Mouse (Mus musculus): Measurements from ENCODE around the gene Svs2. TPM values are rescaled to one million over a fixed set of nuclear protein-coding genes. Genes with fewer than 3 reads are reported as not detected.

The Svs2 gene
- polyA plus RNA-seq, 1 experiment from 2014 or later: not detected

DNA sequence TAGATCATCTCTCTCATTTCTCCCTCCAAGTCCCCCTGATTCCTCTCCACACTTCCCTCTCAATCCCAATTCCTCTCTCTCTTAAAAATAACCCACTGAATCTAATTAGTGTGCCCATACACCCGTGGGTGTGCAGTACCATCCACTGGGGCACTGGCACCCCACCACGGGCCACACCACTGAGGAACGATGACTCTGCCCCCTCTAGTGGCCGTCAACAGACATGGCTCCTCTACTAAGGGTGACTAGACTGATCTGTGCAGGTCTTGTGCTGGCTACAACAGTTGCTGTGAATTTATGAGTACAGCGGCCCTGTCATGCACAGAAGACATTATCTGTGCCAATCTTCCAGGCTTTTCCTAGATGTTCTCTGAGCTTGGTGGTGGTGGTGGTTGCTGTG is 49.5 kb downstream of the Svs2 start:
- 32% methylated on average over 5 of the region's 5 CpGs for WGBS
- ATAC-seq (ENCODE audit: low FRiP score, low TSS enrichment): no peak

More for the DNA sequence above, 49.5 kb downstream of the Svs2 start:
- Histone ChIP-seq H3K4me1 (ENCODE audit: control insufficient read depth, insufficient read depth, low read length) (no peaks in the 10 kb centered on the region), H3K4me3 (replicated peaks; ENCODE audit: low read depth, low read length) (no peak overlapping the region), H3K36me3 (ENCODE audit: control insufficient read depth, insufficient read depth, low read length) (no peaks in the 10 kb centered on the region), H3K9ac (replicated peaks; ENCODE audit: low read length) (no peak overlapping the region), H3K4me2 (ENCODE audit: low read length) (no peak overlapping the region), H3K27me3 (ENCODE audit: control insufficient read depth, insufficient read depth, low read length) (no peaks in the 10 kb centered on the region), H3K27ac (replicated peaks; ENCODE audit: low read depth, low read length) (no peak overlapping the region), H3K9me3 (ENCODE audit: control insufficient read depth, low read length) (no peaks in the 10 kb centered on the region)
- DNase-seq: peak; percentile 27

Other genes with a start within 250 kb of the Svs2 start
- gene Ywhab, start 243.5 kb downstream of the Svs2 start, polyA plus RNA-seq (2014; fragmentation: Nextera tagmentation; extraction: Ambion mirVana): 394 and 437 TPM in 2 replicates
- 0.92 and 1.6 TPM in 2 replicates for gene Pabpc1l, start 213.0 kb downstream of the Svs2 start, polyA plus RNA-seq (2014; fragmentation: Nextera tagmentation; extraction: Ambion mirVana)
- 26.3 and 35.0 TPM in 2 replicates for gene Stk4, start 168.1 kb downstream of the Svs2 start, polyA plus RNA-seq (2014; fragmentation: Nextera tagmentation; extraction: Ambion mirVana)
- gene Tomm34, start 167.3 kb downstream of the Svs2 start, polyA plus RNA-seq (2014; fragmentation: Nextera tagmentation; extraction: Ambion mirVana): 46.3 and 50.3 TPM in 2 replicates
- gene Kcns1, start 67.4 kb downstream of the Svs2 start, polyA plus RNA-seq (2014; fragmentation: Nextera tagmentation; extraction: Ambion mirVana): 0.62 and 2.1 TPM in 2 replicates
- not detected in 2 replicates for gene Wfdc5, start 55.7 kb downstream of the Svs2 start, polyA plus RNA-seq (2014; fragmentation: Nextera tagmentation; extraction: Ambion mirVana)
- not detected in 2 replicates for gene Wfdc12, start 47.9 kb downstream of the Svs2 start, polyA plus RNA-seq (2014; fragmentation: Nextera tagmentation; extraction: Ambion mirVana)
- gene Wfdc15a, start 38.3 kb downstream of the Svs2 start, polyA plus RNA-seq (2014; fragmentation: Nextera tagmentation; extraction: Ambion mirVana): not detected in 2 replicates
- not detected in 2 replicates for gene Wfdc15b, start 16.8 kb downstream of the Svs2 start, polyA plus RNA-seq (2014; fragmentation: Nextera tagmentation; extraction: Ambion mirVana)
- not detected in 2 replicates for gene Svs3b, start 18.2 kb upstream of the Svs2 start, polyA plus RNA-seq (2014; fragmentation: Nextera tagmentation; extraction: Ambion mirVana)
- not detected in 2 replicates for gene Svs4, start 40.0 kb upstream of the Svs2 start, polyA plus RNA-seq (2014; fragmentation: Nextera tagmentation; extraction: Ambion mirVana)
- gene Svs3a, start 50.8 kb upstream of the Svs2 start, polyA plus RNA-seq (2014; fragmentation: Nextera tagmentation; extraction: Ambion mirVana): not detected in 2 replicates
- gene Svs6, start 78.3 kb upstream of the Svs2 start, polyA plus RNA-seq (2014; fragmentation: Nextera tagmentation; extraction: Ambion mirVana): not detected in 2 replicates
- gene Svs5, start 94.3 kb upstream of the Svs2 start, polyA plus RNA-seq (2014; fragmentation: Nextera tagmentation; extraction: Ambion mirVana): not detected in 2 replicates
- gene Slpi, start 150.6 kb upstream of the Svs2 start, polyA plus RNA-seq (2014; fragmentation: Nextera tagmentation; extraction: Ambion mirVana): not detected in 2 replicates
- gene Rbpjl, start 164.7 kb upstream of the Svs2 start, polyA plus RNA-seq (2014; fragmentation: Nextera tagmentation; extraction: Ambion mirVana): not detected in 2 replicates
- not detected in 2 replicates for gene Matn4, start 166.7 kb upstream of the Svs2 start, polyA plus RNA-seq (2014; fragmentation: Nextera tagmentation; extraction: Ambion mirVana)
- gene Sdc4, start 205.4 kb upstream of the Svs2 start, polyA plus RNA-seq (2014; fragmentation: Nextera tagmentation; extraction: Ambion mirVana): 2.4 and 4.9 TPM in 2 replicates
- 93.1 and 97.2 TPM in 2 replicates for gene Sys1, start 218.5 kb upstream of the Svs2 start, polyA plus RNA-seq (2014; fragmentation: Nextera tagmentation; extraction: Ambion mirVana)
- 3.4 and 5.1 TPM in 2 replicates for gene Gm20458, start 222.5 kb upstream of the Svs2 start, polyA plus RNA-seq (2014; fragmentation: Nextera tagmentation; extraction: Ambion mirVana)
- not detected in 2 replicates for gene Trp53tg5, start 235.3 kb upstream of the Svs2 start, polyA plus RNA-seq (2014; fragmentation: Nextera tagmentation; extraction: Ambion mirVana)
- 11.4 and 11.8 TPM in 2 replicates for gene Dbndd2, start 247.6 kb upstream of the Svs2 start, polyA plus RNA-seq (2014; fragmentation: Nextera tagmentation; extraction: Ambion mirVana)